7 mouse cellular contexts compared by ENCODE assay signal in genomic region chr1:191989994-191990393, GRCm38 (mm10). TPM values are rescaled to one million over a fixed set of nuclear protein-coding genes. Genes with fewer than 3 reads are reported as not detected.
DNase-seq lines count a peak whose midpoint lies in the region; ATAC-seq and TF ChIP-seq lines count a peak whose summit lies in the region.

No protein-coding gene starts in this region.

- peak; percentile 50 for TF ChIP-seq POLR2A in kidney, adult 2 months (IDR thresholded peaks at IDR 0.05; ENCODE audit: low read depth, low read length)
- peak; percentile 73 for TF ChIP-seq POLR2A in spleen, adult 2 months (IDR thresholded peaks at IDR 0.05; ENCODE audit: low read depth, low read length)

- H3K27ac ChIP-seq in embryonic facial prominence, embryonic 12.5 days = peak overlapping the region; percentile 83
- peak overlapping the region; percentile 88 for H3K27ac ChIP-seq in kidney, adult 2 months (ENCODE audit: insufficient read depth, low read depth, low read length)
- peak overlapping the region; percentile 87 for H3K27ac ChIP-seq in limb, embryonic 12.5 days
- peak overlapping the region; percentile 83 for H3K27ac ChIP-seq in midbrain, embryonic 15.5 days
- H3K27ac ChIP-seq in spleen, adult 2 months (ENCODE audit: insufficient read depth, low read length) = peak overlapping the region; percentile 99

- H3K27me3 ChIP-seq in embryonic facial prominence, embryonic 12.5 days = 0 out of 2 replicates have a peak, but pooled peaks cover 13% of the 10 kb centered on the region
- no peaks in the 10 kb centered on the region for H3K27me3 ChIP-seq in kidney, adult 2 months (replicated peaks; ENCODE audit: control insufficient read depth, insufficient read depth, low read length)
- H3K27me3 ChIP-seq in limb, embryonic 12.5 days = peaks cover 13% of the 10 kb centered on the region
- H3K27me3 ChIP-seq in midbrain, embryonic 15.5 days (replicated peaks) = 0 out of 2 replicates have a peak, but pooled peaks cover 4% of the 10 kb centered on the region
- no peaks in the 10 kb centered on the region for H3K27me3 ChIP-seq in spleen, adult 2 months (ENCODE audit: control insufficient read depth, insufficient read depth, low read length)

- H3K4me2 ChIP-seq in embryonic facial prominence, embryonic 12.5 days (replicated peaks) = peak overlapping the region; percentile 58
- H3K4me2 ChIP-seq in limb, embryonic 12.5 days = peak overlapping the region; percentile 66
- peak overlapping the region; percentile 59 for H3K4me2 ChIP-seq in midbrain, embryonic 15.5 days

- H3K4me1 ChIP-seq in embryonic facial prominence, embryonic 12.5 days = no peaks in the 10 kb centered on the region
- H3K4me1 ChIP-seq in kidney, adult 2 months (ENCODE audit: control insufficient read depth, insufficient read depth, low read length) = no peaks in the 10 kb centered on the region; the same call in 1 of the 2 replicates
- H3K4me1 ChIP-seq in limb, embryonic 12.5 days (replicated peaks) = no peaks in the 10 kb centered on the region
- no peaks in the 10 kb centered on the region for H3K4me1 ChIP-seq in midbrain, embryonic 15.5 days
- H3K4me1 ChIP-seq in spleen, adult 2 months (ENCODE audit: control insufficient read depth, insufficient read depth, insufficient read length) = no peaks in the 10 kb centered on the region

- peak overlapping the region; percentile 55 for H3K4me3 ChIP-seq in embryonic facial prominence, embryonic 12.5 days
- H3K4me3 ChIP-seq in kidney, adult 2 months (ENCODE audit: insufficient read depth, low read depth, low read length) = peak overlapping the region; percentile 89
- peak overlapping the region; percentile 55 for H3K4me3 ChIP-seq in limb, embryonic 12.5 days (replicated peaks)
- H3K4me3 ChIP-seq in midbrain, embryonic 15.5 days = peak overlapping the region; percentile 58
- H3K4me3 ChIP-seq in spleen, adult 2 months (ENCODE audit: extremely low read depth, insufficient read depth, insufficient read length) = peak overlapping the region; percentile 84

- DNase-seq in adrenal gland, postnatal 25 days = peak; percentile 95
- peak; percentile 97 for DNase-seq in heart, adult 18-20 months
- DNase-seq in kidney, adult 2 months = peak; percentile 98
- DNase-seq in spleen, adult 2 months (ENCODE audit: low read depth in 1 of 2, low spot score in 2 of 2) = peak; percentile 88 to 96

- peak; percentile 93 for ATAC-seq in embryonic facial prominence, embryonic 12.5 days (ENCODE audit: insufficient number of reproducible peaks, insufficient read depth, low FRiP score, low TSS enrichment)
- ATAC-seq in limb, embryonic 12.5 days (ENCODE audit: insufficient number of reproducible peaks, insufficient read depth, low FRiP score, low TSS enrichment, low read depth) = peak; percentile 93
- ATAC-seq in midbrain, embryonic 15.5 days (replicated peaks) = peak; percentile 99

- no peak for TF ChIP-seq CTCF in kidney, adult 2 months (conservative IDR thresholded peaks at IDR 0.05; ENCODE audit: insufficient read depth, insufficient read length, low read depth, low read length)
- no peak for TF ChIP-seq CTCF in spleen, adult 2 months (IDR thresholded peaks at IDR 0.05; ENCODE audit: extremely low read depth, insufficient read depth, insufficient read length, insufficient replicate concordance)

- H3K9me3 ChIP-seq in embryonic facial prominence, embryonic 12.5 days = no peaks in the 10 kb centered on the region
- no peaks in the 10 kb centered on the region for H3K9me3 ChIP-seq in limb, embryonic 12.5 days
- no peaks in the 10 kb centered on the region for H3K9me3 ChIP-seq in midbrain, embryonic 15.5 days

- H3K9ac ChIP-seq in embryonic facial prominence, embryonic 12.5 days = peak overlapping the region; percentile 62
- H3K9ac ChIP-seq in limb, embryonic 12.5 days (replicated peaks) = peak overlapping the region; percentile 62
- H3K9ac ChIP-seq in midbrain, embryonic 15.5 days = peak overlapping the region; percentile 71

- no peaks in the 10 kb centered on the region for H3K36me3 ChIP-seq in embryonic facial prominence, embryonic 12.5 days
- no peaks in the 10 kb centered on the region for H3K36me3 ChIP-seq in kidney, adult 2 months (ENCODE audit: control insufficient read depth, insufficient read depth, low read length)
- no peaks in the 10 kb centered on the region for H3K36me3 ChIP-seq in limb, embryonic 12.5 days
- no peaks in the 10 kb centered on the region for H3K36me3 ChIP-seq in midbrain, embryonic 15.5 days (replicated peaks)
- H3K36me3 ChIP-seq in spleen, adult 2 months (ENCODE audit: control insufficient read depth, insufficient read depth, low read length) = no peaks in the 10 kb centered on the region; the same call in 1 of the 2 replicates

- WGBS in embryonic facial prominence, embryonic 12.5 days = under 1% methylated on average over 22 of the region's 22 CpGs
- 1% methylated on average over 22 of the region's 22 CpGs for WGBS in kidney, adult 2 months
- under 1% methylated on average over 22 of the region's 22 CpGs for WGBS in limb, embryonic 12.5 days
- under 1% methylated on average over 22 of the region's 22 CpGs for WGBS in midbrain, embryonic 15.5 days
- WGBS in spleen, adult 2 months = under 1% methylated on average over 22 of the region's 22 CpGs

RNA-seq across cellular contexts. Expression of gene Rd3, which starts 12.8 kb away (rescaled TPM):
- 0.30 TPM in 1 of 2 replicates, not detected in the other for total RNA-seq in adrenal gland, postnatal 25 days (2021)
- polyA plus RNA-seq in embryonic facial prominence, embryonic 12.5 days (2016; fragmentation: Nextera tagmentation; extraction: Ambion mirVana) = 5.2 and 6.0 TPM in 2 replicates
- under 1 TPM; 0.15 to 0.26 TPM for total RNA-seq in heart, adult 18-20 months (2021)
- polyA plus RNA-seq in kidney, adult 2 months (2012; rRNA removed) = 0.41 and 0.88 TPM in 2 replicates
- polyA plus RNA-seq in limb, embryonic 12.5 days (2016; fragmentation: Nextera tagmentation; extraction: Ambion mirVana) = 0.12 and 0.49 TPM in 2 replicates
- 2.9 and 3.1 TPM in 2 replicates for polyA plus RNA-seq in midbrain, embryonic 15.5 days (2015; fragmentation: Nextera tagmentation; extraction: Ambion mirVana)
- polyA plus RNA-seq in spleen, adult 2 months (2012; rRNA removed) = 0.09 and 0.29 TPM in 2 replicates

Comparison
In these comparisons a context has a peak if more than half of its experiments do, and no peak if none do; other contexts are left out.
1. Peak in every context shown above with its lines: DNase-seq, ATAC-seq, H3K4me3 ChIP-seq and H3K27ac ChIP-seq.